Mouse (Mus musculus) skeletal muscle tissue, adult 2 months (tissue): ENCODE measurements around the gene Lctl.

Experiments used
- DNase-seq: peaks from one replicate; pipeline ENCODE4 v3.0.0-alpha.2; 2012; ENCODE audit warnings: low read depth, low spot score

The Lctl gene

DNA sequence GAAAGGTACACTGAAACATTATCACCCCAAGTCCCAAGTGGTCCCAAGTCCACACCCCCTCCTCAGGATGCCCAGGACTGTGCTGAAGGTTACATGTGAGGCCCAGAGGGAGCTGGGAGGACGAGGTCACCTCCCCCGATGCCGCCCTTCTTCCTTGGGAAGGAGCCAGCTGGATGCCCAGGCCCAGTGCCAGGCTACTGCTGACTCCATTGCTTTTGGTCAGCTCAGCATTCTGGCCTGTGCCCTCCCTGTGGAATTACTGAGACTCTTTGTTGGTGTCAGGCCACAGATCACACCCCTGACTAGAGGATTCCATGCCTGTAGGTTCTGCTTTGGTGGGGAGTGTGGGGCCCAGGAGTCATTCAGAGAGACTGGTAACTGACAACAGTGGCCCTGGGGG lies at the start of gene Lctl:
TSS of gene Lctl (plus strand) at position 272 of the 400 bp plus-strand sequence.
- DNase-seq = no peak

DNA sequence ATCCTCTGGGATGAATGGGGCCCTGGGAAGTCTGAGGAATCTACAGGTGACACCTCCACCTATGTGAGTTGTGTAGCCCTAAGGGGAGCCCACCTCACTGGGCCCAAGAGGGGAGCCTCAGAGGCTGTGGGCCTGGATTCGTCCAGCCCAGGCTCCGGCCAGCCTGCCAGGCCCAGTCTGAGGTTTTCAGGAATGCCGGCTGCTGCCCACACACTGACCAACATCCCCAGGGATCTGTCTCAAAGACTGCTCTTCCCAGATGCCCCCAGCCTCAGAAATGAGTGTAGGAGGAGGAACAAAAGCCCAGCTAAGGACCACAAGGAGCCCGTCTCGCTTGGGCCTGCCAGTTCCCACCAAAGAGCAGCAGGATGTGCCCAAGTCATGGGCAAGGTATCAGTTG lies 49.2 kb upstream of the Lctl start:
- DNase-seq = no peak

DNA sequence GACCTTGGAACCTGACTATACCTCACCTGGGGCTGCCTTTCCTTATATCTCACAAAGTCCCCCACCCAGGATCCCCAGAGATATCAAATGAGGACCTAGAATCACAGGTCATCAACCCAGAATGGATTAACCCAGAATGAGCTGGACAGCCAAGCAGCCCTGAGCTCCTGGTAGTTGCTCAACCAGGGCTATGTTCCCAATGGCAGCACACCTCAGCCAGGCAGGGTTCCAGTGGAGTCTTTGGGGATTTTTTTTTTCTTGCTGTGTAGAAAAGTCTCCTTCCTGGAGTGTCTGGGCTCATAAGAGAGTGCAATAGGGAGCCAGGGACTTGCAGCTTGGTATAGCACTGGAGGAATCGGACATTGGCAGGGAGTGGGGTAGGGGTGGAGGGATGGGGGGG lies 48.4 kb upstream of the Lctl start:
- DNase-seq = no peak

DNA sequence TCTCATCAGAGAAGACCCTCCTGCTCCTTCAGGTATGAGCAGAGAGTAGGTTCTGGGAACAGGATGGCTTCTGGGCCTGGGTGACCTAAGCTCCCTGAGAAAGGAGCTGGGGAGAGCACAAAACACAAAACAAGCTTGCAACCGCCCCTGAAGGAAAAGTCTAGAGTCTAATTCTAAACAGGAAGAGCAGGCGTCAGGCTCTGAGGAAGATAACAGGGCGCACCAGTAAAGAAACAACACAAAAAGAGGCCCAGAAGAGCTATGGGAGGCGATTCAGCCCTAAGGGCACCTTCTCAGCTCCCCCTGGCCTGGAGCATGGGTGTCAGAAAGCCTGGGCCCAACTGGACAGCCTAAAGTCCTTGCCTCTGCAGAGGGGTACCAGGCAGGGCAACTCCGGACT lies 47.8 kb upstream of the Lctl start:
- DNase-seq = no peak

DNA sequence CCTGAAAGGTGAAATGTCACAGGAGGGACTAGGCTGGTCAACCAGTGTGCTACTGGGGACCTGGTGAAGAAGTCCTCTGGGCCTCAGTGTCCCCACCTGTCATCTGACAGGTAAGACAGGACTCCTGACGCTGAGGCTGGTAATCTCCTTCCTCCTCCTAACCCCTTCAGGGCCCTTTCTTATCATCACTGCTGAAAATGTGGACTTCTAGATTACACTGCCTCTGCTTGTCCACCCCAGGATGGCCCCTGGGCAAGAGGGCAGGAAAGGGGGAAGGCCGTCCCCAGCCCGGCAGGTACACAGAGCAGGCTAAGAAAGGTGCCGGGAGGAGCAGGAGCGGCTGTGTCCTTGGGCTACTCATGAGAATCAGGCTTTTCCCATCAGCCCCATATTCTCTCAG lies 46.3 kb upstream of the Lctl start:
- no peak for DNase-seq

DNA sequence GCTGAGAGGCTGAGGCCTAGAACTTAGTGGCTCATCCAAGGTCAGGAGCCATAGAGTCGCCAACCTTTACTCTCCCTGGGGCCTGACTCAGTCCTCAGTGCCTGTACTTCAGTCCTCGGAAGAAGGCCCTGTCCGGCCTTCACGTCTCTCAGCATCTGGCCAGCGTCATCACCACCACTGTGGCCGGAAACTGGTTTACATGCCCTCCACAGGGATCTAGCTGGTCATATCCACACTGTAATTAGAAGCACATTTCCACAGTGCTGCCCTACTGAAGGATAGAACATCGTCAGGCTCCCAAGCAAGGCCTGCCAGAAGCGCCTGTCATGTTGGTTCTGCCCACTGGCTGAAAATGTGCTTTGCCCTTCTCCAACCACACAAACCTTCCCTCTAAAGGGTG lies 42.1 kb upstream of the Lctl start:
- no peak for DNase-seq

DNA sequence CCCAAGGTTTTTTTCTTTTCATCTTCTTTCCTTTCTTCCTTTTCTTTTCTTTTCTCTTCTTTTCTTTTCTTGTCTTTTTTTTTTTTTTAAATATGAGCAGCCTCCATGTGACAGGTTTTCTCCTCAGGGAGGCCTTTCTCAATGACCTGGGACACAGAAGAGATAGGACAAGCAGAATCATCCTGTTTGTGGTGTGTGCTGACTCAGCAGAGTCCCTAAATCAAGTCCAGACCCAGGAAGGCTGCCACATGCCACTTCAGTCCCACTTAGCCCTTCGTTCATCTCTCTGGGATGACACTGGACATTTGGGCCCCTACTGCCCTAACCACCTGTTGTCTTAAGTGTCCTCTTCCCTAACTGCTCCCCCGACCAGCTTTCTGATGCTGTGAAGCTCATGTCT lies 40.5 kb upstream of the Lctl start:
- DNase-seq = no peak

DNA sequence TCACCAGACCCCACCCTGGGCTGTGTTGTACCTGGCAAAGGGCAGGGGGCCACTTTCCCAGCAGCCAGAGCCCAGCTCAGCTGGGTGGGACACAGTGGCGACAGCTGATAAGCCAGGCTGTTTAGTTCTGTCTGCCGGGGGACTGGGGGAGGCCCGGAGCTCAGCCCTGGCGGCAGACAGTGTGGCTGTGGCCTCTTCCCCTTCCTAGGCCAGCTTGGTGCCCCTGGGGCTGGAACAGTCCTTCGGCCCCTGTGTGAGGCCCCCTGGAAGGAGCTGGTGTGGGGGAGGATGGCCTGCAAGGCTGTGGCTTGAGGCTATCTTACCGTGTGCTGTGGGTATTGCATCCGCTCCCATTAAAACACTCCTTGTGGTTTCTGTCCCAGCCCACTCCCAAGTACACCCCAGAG lies 38.6 kb upstream of the Lctl start:
- no peak for DNase-seq

DNA sequence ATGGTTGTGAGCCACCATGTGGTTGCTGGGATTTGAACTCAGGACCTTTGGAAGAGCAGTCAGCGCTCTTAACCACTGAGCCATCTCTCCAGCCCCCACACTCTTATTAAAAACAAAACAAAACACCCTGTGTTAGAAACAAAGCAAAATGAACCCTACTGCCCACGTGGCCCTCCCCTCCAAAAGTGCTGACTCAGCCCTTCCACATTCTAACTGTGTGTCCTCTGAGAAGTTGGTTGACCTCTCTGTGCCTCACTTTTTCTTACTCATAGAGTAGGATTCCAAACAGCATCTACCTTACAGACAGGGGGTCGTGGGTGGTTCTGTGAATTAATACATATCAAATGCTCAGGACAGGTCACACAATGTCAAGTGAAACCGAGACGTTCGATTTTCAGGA lies 37.0 kb upstream of the Lctl start:
- DNase-seq = no peak

DNA sequence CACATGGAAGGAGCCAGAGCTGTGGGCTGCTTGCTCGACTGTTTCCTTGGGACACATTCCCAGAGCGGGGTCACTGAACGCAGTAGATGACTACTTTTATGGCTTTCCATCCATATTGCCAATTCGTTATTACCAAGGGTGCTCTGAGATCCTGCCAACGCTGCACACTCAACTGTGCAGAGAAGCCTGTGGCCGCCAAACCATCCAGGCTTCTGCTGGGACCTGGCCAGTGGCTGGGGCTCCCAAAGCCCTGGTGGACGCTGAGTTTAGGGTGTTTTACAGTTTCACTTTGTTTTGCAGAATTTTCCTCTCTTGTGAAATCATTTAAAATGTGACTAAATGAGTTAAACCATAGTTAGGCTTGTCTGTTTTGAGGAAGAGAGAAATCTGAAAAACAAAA lies 32.7 kb upstream of the Lctl start:
- peak; percentile 39 for DNase-seq

DNA sequence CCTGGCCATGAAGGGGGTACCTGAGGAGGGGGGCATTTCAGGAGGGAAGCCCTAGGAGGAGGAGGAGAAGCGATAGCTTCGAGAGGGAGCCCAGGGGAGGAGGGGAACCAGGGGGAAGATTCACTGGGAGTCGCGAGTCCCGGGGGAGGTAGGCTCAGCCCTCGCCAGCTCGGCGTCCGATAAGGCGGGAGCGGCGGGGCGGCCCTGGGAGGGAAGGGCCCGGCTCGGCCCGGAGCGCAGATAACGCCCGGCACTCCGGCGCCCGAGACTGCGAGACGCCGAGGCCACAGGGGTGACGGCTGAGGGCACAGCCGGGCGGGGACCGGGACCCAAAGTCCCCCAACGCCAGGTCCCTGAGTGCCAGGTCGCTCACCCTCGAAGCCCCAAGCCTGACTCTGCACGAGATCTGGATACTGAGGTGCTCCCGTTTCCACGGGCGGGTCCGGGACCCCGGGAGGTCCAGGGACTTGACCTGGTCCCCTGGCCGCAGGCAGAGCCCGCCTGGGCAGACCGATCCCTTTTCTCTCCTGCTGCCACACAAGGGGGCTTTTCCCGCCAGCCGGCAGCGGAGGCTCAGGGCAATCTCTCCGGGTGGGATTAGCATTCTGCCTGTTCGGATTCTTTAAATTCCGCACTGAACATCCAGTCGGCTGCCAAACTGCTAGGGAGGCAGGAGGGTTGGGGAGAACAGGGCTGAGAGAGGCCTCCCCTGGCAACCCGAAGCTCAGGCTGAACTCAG lies 32.1 kb upstream of the Lctl start:
- no peak for DNase-seq

DNA sequence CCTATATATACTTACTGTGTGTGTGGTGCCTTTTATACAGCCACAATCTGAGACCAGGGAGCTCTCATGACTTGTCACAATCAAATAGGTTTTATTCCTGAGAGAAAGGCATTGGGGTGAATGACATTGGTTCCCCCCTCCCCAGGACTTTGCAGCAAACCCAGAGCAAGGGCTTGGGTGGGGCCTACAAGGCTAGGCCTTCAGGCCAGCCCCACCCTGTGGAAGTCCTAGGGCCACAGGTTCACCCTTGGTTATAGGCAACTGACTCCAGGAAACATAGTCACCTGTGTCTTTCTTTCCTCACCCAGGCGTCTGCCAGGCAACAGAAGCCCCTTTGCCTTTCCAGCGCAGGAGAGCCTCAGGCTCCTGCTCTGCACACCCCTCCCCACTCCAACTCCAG lies 31.0 kb upstream of the Lctl start:
- DNase-seq = no peak

DNA sequence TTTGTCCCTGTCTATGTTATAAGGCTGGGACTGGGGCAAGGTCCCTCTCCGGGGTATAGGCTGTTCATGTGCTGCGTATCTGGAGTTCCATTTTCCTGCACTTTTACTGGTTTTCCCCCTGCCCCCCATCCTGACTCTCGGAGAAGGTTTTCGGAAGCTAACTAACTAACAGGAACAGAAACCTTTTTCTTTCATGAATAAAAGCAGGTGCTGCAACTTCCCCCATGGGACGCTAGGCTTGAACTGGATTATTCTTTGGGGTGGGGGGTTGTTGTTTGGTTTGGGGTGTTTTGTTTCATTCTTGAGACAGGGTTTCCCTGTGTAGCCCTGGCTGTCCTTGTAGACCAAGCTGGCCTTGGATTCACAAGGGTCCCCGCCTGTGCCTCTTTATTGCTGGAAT lies 30.4 kb upstream of the Lctl start:
- no peak for DNase-seq

DNA sequence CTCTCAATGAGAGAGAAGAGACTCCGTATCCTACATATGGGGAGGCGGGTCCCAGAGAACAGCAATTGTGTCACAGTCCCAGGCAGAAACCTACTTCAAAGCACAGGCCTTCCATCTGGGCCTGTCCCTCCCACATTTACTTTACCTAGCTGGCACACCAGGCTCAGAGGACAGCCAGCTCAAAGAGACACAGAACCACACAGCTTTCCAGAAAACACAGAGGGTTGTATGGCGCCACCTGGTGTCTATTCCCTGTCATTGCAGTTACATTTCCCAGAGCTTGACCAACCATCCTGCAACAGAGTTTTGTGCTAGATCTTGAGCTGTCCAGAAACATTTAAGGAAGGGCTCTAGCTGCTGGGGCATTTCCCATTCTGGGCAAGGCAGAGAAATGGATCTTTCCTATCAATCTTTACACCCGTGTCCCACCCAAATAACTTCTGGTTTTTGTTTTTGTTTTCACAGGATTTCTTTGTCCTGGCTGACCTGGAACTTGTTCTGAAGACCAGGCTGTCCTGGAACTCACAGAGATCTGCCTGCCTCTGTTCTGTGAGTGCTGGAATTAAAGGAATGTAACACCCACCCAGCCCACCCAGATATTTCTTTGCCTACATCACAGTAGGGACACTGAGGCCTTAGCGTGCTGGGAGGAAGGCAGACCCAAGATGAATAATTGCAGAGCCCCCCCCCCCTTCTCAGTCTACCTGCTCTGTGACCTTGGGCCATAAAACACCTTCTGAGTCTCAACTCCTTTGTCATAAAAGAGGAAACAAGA lies 29.3 kb upstream of the Lctl start:
- peak; percentile 67 for DNase-seq

DNA sequence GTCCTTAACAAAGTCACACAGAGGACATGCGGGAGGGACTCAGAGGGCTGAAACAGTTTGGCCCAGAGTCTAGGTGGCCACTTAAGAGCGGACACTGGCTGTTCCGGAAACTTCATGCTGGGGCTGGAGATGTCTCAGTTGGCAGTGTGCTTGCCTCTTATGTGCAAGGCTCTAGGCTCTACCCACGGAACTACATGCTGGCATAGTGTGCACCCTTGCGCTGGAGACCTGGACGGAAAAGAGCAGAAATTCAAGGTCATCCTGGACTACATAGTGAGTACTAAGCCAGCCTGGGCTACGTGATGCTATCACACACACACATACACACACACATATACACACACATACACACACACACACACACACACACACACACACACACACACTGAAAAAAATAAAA lies 28.6 kb upstream of the Lctl start:
- no peak for DNase-seq

DNA sequence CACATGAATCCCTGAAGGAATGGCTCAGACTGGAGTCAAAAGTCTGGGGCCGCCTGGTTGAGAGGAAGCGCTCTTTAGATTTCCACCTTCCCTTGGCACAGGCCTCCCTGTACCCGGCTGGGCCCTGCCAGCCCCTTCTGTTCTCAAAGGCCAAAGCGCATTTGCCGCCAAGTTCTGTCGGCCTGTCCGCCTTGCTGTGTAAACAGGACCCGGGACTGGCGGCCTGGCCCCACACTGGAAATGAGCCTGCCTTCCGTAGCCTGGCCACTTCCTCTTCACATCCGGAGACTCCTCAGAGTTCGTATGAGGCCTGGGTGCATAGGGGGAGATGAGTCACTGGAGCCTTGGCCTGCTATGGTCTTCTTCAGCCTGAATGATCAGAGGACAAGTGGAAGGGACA lies 27.9 kb upstream of the Lctl start:
- no peak for DNase-seq

DNA sequence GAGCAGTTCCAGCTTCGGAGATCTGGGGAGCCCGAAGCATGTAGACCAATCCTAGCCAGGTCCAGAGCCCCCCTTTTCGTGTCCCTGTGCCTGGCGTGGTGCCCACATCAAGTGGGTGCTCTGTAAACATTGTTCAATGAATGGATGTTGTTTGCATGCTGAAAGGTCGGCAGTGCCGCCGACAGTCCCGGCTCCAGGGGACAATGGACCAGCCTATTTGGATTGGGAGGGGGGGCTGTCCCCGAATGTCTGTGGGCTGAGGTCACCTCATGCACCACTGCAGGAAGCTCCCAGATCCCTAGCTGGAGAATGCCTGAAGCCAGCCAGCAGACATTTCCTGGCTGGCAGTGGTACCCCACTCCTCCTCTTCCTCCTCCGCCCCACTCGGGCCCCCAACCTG lies 22.9 kb upstream of the Lctl start:
- no peak for DNase-seq

DNA sequence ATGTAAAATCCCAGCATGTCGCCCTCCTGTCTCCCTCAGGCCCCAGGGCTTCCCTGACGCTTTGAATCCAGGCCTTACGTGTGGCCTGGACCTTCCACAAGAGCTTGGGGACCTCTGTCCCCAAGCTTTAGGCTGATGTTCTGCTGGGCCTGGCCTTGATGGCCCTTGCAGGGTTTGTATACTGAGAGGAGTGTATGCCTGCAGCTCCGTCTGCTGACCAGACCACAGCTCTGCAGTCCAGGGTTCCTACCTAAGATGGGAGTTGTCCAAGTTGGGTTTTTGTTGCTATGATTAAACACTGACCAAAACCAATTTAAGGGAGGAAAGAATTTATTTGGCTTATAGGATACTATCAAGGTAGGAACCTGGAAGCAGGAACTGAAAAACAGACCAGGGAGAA lies 18.7 kb upstream of the Lctl start:
- DNase-seq = no peak

DNA sequence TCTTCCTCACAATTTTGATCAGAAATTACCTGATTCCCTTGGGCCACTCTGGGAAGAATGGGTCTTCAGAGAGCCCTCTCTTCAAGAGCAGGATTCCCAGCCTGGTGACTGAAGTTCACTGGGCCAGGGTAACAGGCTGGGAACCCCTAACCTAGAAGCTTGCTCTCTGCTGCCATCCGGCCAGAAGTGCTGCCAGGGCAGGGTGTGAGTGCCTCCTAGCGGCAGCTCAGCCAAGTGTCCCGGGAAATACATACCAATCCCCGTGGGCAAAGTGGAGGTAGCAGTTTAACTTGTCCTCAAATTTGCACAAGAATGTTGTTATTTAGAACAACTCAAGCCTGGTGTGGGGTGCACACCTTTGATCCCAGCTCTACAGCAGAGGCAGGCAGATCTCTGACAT lies 16.5 kb upstream of the Lctl start:
- DNase-seq = peak; percentile 45

DNA sequence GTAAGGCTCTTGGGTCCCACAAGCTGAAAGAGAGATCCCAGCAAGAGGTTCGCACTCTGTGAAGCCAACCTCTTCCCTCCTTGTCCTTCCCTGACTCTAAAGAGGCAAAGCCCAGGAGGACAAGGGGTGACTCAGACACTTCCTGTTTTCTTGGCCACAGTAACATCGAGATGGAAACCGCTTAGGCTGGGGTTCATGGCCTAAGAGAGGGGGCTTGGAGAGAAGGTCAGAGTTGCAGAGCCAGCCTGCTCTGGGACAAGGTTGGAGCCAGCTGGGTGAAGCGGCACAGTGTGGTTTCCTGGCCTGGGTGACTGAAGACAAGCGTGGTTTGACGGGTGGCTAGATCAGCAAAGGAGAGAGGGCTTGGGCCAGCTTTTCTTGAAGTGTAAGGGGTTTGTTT lies 11.6 kb upstream of the Lctl start:
- peak; percentile 36 for DNase-seq

DNA sequence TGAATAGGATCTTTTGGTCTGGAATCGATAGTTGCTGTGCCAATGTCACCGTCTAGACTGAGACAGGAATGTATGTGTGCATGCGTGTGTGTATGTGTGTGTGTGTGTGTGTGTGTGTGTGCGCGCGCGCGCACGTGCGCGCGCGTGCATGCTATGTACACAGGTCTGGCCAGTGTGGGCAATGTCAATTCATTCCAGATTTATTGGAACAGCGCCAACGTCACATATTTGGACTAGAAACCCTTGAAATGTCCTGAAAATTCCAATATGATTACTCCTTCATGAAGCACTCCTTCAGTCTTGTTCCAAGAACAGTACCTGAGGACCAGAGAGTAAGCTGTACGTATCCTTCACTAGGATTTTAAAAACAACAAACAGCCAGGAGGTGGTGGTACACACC lies 6.4 kb upstream of the Lctl start:
- no peak for DNase-seq

DNA sequence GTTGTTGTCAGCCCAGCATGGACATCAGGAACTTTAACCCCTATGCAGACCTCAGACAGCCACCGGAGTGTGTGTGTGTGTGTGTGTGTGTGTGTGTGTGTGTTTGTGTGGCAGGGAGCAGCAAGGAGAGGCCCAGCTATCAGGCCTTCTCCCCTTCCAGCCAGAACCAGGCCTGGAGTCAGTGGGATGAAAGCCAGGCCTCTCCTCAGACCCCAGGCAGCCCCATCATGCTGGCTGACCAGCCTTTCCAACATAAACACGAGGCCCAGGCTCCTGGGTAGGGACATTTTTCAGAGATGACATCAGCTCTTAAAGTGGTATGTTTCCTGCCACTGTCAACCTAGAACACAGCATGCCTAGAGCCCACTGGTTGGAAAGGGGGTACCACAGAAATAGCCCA lies 2.3 kb upstream of the Lctl start:
- no peak for DNase-seq

DNA sequence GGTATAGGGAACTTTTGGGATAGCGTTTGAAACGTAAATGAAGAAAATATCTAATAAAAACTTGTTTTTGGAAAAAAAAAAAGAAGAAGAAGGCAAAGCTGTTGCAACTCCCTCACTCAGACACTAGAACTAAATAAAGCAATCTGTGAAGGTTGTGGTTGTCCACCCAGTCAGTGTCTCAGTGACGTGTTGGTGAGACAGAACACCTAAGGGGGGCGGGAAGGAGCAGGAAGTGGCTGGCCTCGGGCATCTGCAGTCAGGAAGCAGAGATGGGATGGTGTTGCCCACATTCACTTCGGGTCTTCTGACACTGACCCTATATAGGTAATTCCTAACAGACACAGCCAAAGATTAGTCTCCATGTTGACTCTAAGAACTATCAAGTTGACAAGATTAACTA lies 1.2 kb upstream of the Lctl start:
- no peak for DNase-seq
